Mouse (Mus musculus) spleen, adult 2 months (tissue): ENCODE measurements at regions not wholly inside any gene's neighbourhood (a gene's known extent, or its start where the extent isn't known, plus 50 kb on each side); places are given as distances from the start of the nearest gene placed in this dataset.

Experiments used
- CTCF ChIP-seq: fragments of 200-500 bp; IDR thresholded peaks from 2 replicates; pipeline ENCODE4 v1.5.1; 2011; ENCODE audit warnings: mild to moderate bottlenecking, inconsistent platforms; ENCODE audit not compliant: insufficient read depth, insufficient read length, insufficient replicate concordance; ENCODE audit errors: extremely low read depth
- POLR2A ChIP-seq: fragments of 200-500 bp; IDR thresholded peaks from 2 replicates; pipeline ENCODE4 v1.6.1; 2011; ENCODE audit warnings: low read depth, low read length, inconsistent platforms

GRCm38 (mm10) chr10:122602394-122602793, 76.2 kb upstream of the Ppm1h start:
- TF ChIP-seq CTCF = no peak
- TF ChIP-seq POLR2A = no peak
